Mouse (Mus musculus) fibroblast of lung, adult 2 months (primary cell): ENCODE measurements around the gene Cenpv.
"Not testable (repeated sequence)": the region's sequence is repeated elsewhere in the genome, so short reads cannot be mapped to it uniquely, and the experiment has no call there.

Experiments
- DNase-seq: peaks from one replicate; pipeline ENCODE4 v3.0.0-alpha.2; 2011; ENCODE audit warnings: low read depth

Cenpv gene

DNA sequence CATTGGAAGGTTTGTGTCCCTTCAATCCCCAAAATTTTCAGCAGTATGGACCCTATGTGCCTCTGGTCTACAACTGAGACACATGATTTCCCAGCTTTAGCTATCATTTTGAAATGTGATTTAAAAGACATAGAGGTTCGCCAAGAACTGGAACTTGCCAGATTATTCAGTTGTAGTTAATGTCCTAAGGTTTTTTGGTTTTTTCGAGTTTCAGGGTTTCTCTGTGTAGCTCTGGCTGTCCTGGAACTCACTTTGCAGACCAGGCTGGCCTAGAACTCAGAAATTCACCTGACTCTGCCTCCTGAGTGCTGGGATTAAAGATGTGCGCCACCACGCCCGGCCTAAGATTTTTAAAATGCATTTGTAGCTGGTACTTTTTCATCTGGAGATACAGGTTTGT lies 14.6 kb upstream of the Cenpv start:
- DNase-seq = no peak

DNA sequence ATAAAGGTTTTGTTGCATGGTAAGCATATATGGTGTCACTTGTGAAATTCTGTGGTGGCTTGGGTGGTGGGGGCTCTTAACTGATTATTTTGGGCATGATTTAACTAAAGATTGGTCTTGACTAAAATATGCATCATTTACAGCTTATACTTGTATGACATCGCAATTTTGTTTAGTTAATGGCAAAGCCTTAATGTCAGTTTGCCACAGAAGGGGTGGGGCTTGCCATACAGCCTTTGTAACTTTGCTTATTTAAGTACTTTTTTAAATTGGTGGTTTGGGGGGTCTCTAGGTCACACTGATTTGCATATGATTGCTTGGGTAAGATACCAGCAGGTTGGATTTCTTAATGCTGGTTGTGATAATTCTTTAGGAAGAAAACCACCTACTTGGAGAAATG lies 14.1 kb upstream of the Cenpv start:
- DNase-seq = no peak

DNA sequence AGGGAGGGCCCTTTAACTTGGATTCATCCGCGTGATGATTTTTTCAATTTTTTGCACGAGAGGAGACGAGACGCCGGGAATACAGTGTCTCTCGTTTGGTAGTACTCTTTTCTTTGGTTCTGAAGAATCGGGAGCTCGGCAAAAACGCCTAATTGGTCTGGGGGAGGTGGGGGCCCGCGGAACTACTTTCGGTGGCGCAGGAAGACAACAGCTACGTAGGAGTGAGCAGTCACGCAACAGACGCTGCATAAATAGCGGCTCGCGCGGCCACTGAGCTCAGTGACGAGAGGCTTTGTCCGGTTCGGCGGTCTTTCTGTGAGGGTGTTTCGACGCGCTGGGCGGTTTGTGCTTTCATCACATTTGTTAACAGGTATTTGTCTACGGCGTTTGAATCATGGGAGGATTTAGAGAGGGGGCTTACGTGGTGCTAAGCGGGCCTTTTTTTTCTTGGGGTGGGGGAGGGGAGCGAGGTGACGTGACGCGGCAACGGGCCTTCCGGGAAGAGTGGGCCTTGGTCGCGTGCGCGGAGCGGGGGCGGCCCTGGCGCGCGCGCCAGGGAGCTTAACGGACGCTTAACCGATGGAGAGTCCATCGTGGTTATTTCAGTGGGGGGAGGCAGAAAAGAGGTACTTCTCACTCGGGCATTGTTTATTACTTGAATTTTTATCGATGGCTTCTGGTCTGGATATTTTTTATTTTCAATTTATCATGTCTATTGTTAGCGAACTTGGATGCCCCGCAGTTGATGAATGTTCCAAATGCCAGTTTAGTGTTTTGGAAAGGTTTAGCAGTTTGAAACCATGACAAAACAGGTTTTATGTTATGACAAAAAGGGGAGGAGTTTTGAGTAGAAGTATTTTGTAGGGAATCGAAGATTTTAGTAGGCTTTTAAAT lies 12.4 kb upstream of the Cenpv start:
- peak; percentile 51 for DNase-seq

DNA sequence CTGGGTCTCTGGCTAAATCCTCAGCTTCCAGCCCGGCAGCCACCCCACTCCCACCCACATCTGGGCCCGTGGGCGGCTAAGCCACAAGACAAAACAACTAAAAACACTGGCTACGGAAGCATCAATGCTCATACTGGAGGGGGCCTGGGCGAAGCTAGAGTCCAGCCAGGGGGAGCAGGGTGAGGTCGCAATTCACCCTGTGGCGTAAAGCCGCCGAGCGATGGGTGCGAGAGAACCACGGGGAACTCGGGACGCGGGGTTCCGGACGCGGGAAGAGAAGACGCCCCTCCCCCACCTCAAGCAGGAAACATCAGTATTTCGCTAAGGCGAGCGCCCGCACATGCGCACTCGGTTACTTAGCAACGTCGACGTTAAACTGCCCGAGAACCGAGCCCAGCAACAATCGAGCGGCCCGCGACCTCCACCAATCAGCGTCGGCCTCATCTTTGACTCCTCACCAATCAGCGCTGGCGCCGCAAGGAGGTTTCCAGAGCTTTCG lies 11.7 kb upstream of the Cenpv start, which contains the start of gene Ubb:
TSS of gene Ubb (plus strand) at position 445 of the 499 bp plus-strand sequence.
- peak; percentile 99 for DNase-seq

DNA sequence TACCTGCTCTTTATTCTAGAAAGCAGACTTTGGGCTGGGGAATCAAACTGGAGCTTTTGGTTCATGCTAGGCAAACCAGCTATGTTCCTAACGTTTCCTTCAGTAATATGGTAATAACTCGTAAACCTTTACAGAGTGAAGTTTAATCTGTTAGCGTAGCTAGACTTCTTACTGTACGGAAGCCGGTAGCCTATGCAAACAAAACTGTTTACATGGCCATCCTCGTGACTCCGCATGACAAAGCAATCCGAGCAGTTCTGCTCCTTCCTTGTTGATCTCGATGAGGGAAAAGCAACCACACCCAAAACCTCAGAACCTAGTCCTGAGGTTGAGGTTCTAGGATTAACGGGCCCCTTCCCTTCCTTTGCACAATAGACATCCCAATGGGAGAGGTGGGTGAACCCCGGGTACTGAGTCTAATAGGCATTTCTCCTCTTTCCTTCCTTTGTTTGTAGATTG lies 11.2 kb upstream of the Cenpv start:
- DNase-seq = peak; percentile 58

DNA sequence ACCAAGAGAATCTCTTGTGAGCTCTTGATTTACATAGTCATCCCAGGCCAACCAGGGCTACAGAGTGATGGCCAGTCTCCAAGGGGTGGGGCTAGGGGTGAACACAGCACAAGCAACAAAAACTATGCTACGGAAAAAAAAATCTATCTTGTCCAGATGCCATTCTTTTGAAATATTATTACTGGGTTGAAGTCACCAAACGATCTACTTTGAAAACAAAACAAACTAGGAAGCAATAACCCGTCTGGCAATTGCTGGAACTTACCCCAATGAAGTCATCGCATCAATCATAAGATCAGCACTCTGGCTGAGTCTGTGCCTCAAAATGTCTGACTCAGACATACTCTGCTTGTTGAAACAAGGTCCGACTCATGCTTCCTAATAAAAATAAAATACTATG lies 10.7 kb upstream of the Cenpv start:
- DNase-seq = peak; percentile 79

DNA sequence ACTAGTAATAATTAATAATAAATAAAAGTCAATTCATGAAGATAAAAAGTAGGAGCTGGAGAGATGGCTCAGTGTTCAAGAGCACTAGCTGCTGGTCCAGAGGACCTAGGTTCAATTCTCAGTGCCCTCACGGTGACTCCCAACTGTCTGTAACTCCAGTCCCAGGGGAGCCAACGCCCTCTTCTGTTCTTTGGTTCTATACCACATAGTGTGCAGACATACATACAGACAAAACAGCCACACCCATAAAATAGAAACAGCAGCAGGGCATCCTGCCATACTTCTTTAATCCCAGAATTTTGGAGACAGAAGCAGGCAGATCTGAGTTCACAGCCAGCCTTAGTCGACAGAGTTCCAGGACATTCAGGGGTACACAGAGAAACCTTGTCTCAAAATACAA lies 4.9 kb upstream of the Cenpv start:
- DNase-seq = no peak

DNA sequence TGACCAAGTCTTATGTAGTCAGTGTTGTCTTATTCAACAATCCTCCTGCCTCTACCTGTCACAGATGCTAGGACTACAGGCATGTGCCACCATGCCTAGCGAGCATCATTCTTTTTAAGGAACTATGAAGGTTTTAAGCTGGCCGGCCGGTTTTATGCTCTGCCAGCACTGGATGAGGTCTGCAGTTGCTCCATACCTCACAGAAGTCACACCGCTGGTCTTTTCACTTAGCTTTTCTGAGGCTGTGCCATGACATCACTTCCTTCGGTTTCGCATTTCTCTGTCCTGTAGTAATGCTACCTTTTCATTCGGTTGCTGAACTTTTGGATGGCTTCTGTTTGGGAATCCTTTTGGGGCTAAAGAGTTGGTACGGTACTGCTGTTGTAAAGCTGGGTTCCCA lies 2.5 kb upstream of the Cenpv start:
- no peak for DNase-seq

DNA sequence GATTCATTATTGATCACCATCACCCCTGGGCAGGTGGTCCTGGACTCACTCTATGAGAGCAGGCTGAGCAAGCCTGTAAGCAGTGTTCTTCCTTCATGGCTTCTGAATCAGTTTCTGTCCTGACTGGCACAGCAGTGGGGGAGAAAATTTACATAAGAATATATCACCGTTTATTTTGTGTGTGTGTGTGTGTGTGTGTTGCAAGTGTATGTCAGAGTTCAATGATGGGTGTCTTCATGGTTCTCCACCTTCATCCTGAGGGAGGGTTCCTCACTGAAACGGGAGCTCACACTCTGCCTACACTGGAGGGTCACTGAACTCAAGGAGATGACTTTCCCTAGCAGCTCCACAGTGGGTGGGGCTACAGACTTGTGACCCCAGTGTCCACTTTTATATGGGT lies 1.9 kb upstream of the Cenpv start:
- DNase-seq = no peak

DNA sequence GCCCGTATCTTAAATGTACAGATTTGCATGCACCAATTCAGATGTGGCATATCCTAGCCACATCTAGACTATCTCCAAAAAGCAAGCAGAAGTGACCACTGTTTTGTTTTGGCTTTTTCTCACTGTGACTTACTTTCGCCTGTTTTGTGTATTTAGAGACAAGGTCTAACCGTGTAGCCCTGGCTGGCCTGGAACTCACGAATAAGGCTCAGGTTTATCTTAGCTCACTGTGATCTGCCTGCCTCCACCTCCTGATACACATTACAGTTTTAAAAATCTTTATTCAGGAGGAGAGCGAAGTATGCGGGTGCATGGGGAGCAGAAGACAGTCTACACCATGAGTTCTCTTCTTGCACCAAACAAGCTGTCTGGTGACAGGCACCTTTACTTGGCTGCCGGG lies 1.1 kb upstream of the Cenpv start:
- no peak for DNase-seq

DNA sequence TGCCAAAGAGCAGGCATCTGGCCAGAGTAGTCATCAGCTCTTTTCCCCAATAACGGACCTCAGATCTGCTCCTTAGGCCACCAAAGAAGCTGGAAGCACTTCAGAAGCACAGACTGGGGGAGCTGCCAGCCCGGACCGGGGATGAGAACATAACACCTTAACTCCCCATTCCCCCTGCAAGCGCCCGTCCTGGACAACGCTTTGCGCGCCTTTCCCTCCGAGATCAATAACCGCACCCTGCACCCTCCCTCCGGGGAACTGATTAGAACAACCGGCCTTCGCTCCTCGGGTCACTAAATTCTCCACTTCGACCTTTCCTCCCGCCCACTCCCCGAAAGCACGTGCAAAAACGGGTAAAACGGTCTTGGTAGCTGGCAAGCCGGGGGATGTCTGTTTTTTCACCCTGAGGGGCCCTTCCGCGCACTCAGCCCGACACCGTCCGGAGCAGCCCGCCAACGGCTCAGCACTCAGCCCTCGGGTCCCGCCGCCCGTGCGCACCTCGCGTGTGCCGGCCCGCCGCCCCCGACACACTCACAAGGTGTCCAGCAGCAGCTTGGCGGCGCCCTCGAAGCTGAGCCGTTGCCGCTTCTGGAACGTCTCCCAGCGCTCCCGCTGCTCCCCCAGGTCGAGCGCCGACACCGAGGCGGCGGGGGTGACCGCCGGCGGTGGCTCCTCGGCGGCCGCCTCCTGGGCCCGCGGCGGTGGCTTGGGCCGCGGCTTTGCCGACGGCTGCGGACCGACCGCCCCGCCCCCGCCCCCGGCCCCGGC lies 556 bp downstream of the Cenpv start:
- DNase-seq = no peak

DNA sequence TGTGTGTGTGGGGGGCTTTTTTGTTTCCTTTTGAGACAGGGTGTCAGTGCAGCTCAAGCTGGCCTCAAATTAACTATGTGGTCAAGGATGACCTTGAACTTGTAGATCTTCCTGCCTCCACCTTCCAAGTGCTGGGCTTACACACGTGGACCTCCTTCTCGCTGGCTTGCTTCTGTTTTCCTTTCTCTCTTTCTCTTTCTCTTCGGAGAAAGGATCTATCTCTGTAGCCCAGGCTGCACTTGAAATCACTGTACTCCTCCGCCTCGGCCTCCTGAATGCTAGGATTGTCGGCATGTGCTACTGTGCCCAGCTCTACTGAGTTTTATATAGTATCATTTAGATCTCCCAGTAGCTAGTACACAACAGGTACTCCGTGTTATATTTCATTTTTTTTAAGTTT lies 1.5 kb downstream of the Cenpv start:
- DNase-seq = no peak

DNA sequence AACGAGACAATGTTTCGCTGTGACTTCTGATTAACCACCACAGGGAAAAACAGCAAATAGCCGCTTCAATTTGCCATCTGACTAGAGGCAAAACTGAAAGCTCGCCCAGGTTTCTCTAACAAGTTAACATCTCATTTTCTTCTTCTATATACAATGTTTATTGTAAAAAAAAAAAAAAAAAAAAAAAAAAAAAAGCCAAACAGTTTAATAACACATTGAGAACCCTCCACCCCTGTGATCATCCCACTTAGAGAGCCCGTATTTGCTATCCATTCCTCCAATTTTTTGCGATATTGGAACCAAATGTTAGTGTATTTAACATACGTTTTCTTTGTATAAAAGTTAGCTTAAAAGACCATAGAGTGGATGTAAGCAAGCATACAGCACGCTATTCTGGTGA lies 2.0 kb downstream of the Cenpv start:
- DNase-seq = no peak

DNA sequence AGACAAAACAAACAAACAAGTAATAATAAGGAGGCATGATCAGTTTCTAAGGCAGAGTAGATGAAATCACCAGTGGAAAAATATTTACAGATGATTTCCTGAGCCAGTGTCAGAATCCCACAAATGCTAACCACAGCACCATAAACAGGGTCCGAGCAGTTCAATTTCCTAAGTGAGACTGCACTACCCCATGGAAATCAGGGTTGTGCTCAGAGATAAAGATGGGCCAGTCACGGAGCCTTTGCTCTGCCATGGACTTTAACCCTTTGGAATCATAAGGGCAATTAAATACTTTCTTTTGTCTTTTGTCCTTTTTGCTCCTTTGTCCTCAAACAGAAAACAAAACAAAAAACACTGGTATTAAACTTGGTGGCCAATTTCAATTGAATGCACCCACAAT lies 16.8 kb downstream of the Cenpv start:
- DNase-seq = no peak

DNA sequence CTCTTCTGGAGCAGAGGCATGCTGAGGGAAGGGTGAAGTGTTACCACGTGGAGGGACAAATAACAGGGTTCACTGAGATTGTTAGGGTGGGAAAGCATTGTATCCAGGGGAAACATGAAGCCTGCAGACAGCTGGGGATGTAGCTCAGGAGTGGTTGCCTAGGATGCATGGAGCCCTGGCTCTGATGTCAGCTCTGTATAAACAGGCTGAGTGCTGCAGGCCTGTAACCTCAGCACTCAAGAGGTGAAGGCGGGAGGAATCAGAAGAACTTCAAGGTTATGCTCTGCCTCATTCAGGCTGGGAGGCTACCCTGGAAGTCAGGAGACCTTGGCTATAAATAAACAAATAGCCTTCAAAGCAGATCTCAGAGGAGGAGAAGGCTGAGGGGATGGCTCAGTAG lies 20.1 kb downstream of the Cenpv start:
- no peak for DNase-seq

DNA sequence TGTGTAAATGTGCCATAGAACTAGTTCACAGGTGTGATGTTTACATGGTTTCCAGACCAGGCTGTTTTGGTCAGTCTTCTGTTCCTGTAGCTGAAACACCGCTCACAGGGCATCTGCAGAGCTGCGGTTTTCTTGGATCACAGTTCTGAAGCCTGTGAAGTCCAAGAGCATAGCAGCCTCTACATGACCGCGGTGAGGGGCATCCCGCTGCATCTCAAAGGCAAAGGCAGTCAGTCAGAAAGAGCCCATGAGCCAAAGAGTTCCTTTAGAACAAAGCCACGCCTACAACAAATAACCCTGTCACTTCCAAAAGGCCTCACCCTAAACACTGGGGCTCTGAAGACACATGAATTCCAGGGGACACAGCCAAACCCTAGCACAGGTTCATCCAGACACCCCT lies 25.8 kb downstream of the Cenpv start:
- DNase-seq = no peak

DNA sequence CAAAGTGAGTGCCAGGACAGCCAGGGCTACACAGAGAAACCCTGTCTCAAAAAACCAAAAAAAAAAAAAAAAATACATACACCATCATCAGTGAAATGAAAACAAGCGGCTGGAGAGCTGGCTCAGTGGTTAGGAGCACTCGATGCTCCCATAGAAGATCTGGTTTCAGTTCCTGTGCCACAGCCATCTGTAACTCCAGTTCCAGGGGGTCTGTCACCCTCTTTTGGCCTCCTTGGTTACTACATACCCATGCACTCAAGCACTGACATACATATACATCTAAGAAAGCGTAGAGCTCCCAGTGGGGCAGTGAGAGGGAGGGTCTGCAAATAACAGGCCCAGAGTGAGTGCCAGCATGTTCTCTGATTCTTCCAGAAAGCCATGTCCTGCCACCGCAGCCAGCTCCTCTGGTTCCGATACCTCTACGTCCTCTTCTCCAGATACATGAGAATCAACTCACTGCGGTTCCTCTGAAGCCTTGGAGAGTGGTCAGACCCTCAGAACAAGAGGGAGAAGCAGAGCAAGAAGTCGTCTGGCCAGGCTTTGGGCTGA lies 26.5 kb downstream of the Cenpv start:
- no peak for DNase-seq

DNA sequence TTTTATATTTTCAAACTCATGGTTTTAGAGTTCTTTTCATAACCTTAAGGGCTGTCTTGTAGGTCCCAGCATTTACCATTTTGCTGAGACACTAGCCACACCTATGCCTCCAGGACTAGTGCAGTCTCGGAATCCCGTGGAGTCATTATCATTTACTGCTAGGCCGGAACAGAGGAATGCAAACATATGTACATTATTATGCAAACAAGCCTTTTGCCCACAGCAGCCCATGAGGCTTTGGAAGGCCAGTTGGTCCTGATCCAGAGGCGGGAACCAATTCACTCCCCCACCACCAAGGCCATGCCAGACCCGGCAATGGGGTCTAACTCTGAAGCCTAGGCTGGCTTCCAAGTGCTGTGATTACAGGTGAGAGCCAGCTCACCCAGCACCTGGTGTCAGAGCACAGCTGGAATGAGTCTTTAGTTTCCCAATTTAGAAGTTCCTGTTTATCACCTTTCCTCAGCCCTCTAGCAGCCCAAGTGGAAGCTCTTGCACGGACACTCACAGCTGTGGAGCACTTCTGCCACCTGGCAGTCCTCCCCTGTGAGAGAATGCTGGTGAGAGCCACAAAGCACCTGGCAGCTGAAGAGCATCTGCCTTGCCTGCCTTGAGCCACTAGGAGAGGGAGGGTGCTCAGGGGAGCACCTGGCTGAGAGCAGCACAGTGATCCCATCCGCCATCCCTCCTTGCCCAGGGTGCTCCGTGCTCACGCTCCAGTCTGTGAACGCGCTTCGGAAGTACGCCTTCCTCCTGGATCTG lies 27.4 kb downstream of the Cenpv start:
- no peak for DNase-seq

DNA sequence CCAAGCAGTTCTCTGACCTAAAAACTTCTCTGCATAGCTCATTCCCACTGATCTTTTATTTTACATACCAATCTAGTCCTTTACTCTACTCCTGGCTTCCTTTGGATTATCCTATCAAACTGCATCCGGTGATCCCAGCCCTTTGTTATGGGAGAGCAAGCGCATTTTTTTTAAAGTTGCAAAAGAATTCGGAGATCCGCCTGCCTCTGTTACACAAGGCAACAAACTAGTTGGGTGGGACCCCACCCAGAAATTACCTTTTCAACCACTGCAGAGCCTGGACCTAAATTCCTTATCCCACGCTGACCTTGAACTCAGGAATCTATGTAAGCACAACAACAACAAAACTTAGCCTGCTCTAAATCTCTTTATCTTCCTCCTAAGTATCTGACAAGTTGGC lies 28.1 kb downstream of the Cenpv start:
- DNase-seq = no peak

DNA sequence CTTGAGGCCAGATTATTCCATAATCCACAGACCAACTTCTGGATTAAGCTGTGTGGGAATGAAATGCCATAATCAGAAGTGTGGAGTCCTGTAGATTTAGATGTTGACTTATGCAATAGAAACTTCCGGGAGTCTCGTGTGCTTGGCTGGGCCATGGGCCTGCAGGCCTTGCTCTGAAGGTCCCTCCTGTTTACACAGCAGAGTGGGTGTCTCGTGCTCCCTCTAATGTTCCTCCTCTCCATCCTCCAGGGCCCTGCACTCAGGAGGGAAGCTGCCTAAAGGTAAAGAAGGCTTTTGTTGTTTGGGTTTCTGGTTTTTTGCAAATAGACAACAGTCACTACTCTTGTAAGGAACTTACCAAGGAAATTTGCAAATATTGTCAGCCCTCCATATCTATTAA lies 29.5 kb downstream of the Cenpv start:
- no peak for DNase-seq

DNA sequence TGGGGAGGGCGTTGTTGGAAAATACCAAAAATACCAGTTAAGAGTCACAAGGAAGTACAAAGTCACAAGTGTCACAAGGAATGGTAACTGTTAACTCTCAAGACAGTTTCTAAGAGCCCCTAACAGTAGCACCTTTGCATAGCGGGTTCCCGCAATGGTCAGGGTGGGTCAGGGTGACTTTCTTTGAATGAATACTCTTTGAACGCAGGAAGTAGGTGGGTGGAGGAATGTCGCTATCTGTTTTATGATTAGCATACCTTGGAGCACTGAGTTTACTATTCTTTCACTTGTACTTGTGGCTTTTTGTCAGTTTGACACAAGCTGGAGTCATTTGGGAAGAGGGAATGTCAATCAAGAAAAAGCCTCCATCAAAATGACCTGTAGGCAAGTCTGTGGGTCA lies 30.2 kb downstream of the Cenpv start:
- DNase-seq = not testable (repeated sequence)

DNA sequence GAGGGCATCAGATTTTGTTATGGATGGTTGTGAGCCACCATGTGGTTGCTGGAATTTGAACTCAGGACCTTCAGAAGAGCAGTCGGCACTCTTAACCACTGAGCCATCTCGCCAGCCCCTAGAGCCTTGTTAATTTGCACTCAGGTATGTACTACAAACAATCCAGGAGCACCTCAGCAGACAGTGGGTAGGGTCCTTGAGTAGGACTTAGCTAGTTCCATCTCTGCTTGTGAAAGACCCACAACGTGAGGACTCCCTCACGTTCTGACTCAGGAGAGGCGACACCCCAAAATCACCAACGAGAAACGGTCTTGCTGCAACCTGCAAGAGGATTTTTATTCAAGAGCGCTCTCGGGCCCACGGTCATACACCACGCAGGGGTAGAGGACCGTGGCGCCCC lies 30.7 kb downstream of the Cenpv start:
- not testable (repeated sequence) for DNase-seq
